Mouse (Mus musculus): Measurements from ENCODE around the gene Col23a1.

DNA sequence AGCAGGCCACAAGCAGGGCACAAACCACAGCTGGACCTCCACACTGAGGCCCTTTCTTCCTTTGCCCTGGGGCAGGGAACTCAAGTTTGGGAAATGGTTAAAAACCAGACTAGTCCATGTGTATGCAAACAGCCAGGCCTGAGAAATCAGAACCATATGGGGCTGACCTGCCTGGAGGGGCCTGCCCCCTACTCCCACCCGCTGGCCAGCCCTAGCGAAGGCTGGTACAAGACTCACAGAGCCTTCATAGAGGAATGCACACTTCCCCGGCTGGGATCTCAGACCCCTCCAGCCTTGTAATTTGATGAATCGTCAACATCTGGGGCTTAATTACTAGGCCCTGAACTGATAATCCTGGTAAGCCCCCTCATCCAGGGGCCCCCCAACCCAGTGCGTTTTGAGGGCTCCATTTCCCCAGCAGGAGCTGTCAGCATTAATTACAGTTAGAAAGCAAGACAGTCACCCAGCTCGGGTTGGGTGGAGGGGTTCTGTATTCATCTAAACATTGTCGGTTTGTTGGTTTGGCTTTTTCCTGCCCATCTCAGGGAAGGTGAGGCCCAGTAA is 253.8 kb downstream of the Col23a1 start:
- no peak for TF ChIP-seq CTCF (IDR thresholded peaks at IDR 0.05; ENCODE audit: low read depth, low read length)
- TF ChIP-seq POLR2A (IDR thresholded peaks at IDR 0.05; ENCODE audit: insufficient read depth, low read length) = no peak
- TF ChIP-seq EP300 (IDR thresholded peaks at IDR 0.05; ENCODE audit: insufficient read depth, low read depth, low read length) = no peak
